Mouse (Mus musculus): ENCODE measurements around the gene Rab22a. TPM values are rescaled to one million over a fixed set of nuclear protein-coding genes. Genes with fewer than 3 reads are reported as not detected.

The Rab22a gene
- total and polyA plus RNA-seq, 3 experiments, result 5.9 to 16.9 (median 9.3) TPM

DNA sequence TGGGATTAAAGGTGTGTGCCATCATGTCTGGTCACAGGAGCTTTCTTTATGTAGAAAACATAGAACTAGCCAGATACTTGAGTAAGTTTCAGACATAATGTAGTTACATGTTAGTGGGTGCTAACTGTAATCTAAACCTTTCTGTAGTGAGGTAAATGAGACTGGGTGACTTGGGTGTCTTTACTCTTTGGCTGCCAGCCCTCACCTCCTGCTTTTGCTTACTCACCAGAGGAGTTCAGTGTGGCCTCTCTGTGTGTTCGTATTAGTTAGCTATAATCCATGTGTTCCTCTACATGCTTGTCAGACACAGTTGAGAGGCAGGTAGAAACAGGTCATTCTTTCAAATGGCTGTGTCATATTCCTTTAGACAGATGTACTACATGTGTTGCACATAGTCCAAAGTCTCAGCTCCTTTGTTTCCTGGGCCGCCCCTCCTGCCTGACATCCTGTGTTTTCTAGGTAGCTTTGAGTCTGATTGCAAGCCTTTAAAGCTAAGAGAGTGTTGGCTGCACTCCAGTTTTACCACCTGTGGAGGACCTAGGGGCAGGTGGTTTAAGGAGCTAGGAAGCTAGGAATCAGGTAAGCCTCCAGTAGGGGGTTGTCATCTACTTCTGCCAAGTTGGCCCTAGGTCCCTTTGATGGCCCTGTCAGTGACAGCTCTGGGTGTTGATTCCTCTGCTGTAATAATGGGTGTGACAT, 89.5 kb downstream of the Rab22a start:
- in situ Hi-C loops (cut with MboI; ENCODE audit: low pct_ligation_motif_present, low pct_unique_long_range_greater_than_20kb, low sequenced_read_pairs) (no loop called here), dilution Hi-C loops (cut with MboI; ENCODE audit: extremely low pct_ligation_motif_present, extremely low pct_unique_long_range_greater_than_20kb, low sequenced_read_pairs) (no loop called here)
- no peaks in the 10 kb centered on the region for H3K9me3 ChIP-seq (replicated peaks; ENCODE audit: low read length)
- peaks cover 3 to 4% of the 10 kb centered on the region in 2 experiments for H3K4me1 ChIP-seq (ENCODE audit: control insufficient read depth in 1 of 2, insufficient read depth in 2 of 2)
- H3K9ac ChIP-seq (ENCODE audit: insufficient read depth, low read depth), result no peak overlapping the region
- H3K27ac ChIP-seq (ENCODE audit: insufficient read depth, low read depth), result no peak overlapping the region
- no peak overlapping the region for H3K4me3 ChIP-seq (replicated peaks in 1 of 3; ENCODE audit: low read depth in 2 of 3, low read length in 2 of 3, poor library complexity in 1 of 3)
- no peaks in the 10 kb centered on the region for H3K27me3 ChIP-seq (replicated peaks)
- TF ChIP-seq CHD2 (IDR thresholded peaks at IDR 0.05; ENCODE audit: low read length) (no peak), ELF1 (IDR thresholded peaks at IDR 0.05; ENCODE audit: low read depth, low read length) (no peak), EP300 (IDR thresholded peaks at IDR 0.05; ENCODE audit: low read length) (no peak), UBTF (IDR thresholded peaks at IDR 0.05; ENCODE audit: low read depth, low read length) (no peak), RAD21 (IDR thresholded peaks at IDR 0.05; ENCODE audit: low read depth, low read length) (no peak), USF1 (IDR thresholded peaks at IDR 0.05; ENCODE audit: low read depth, low read length) (no peak), BHLHE40 (IDR thresholded peaks at IDR 0.05; ENCODE audit: low read depth, low read length) (no peak)
- H3K79me2 ChIP-seq (replicated peaks; ENCODE audit: control insufficient read depth, extremely low read depth, insufficient read depth, poor library complexity, severe bottlenecking), result peaks cover 19% of the 10 kb centered on the region
- DNase-seq (ENCODE audit: extremely low read depth), result no peak
- peaks cover 5 to 41% of the 10 kb centered on the region in 2 experiments for H3K36me3 ChIP-seq (replicated peaks in 1 of 2; ENCODE audit: control insufficient read depth in 1 of 2, insufficient read depth in 1 of 2, low read length in 1 of 2)
- H3K4me2 ChIP-seq (ENCODE audit: insufficient read depth, low read depth, poor library complexity, severe bottlenecking), result no peak overlapping the region

DNA sequence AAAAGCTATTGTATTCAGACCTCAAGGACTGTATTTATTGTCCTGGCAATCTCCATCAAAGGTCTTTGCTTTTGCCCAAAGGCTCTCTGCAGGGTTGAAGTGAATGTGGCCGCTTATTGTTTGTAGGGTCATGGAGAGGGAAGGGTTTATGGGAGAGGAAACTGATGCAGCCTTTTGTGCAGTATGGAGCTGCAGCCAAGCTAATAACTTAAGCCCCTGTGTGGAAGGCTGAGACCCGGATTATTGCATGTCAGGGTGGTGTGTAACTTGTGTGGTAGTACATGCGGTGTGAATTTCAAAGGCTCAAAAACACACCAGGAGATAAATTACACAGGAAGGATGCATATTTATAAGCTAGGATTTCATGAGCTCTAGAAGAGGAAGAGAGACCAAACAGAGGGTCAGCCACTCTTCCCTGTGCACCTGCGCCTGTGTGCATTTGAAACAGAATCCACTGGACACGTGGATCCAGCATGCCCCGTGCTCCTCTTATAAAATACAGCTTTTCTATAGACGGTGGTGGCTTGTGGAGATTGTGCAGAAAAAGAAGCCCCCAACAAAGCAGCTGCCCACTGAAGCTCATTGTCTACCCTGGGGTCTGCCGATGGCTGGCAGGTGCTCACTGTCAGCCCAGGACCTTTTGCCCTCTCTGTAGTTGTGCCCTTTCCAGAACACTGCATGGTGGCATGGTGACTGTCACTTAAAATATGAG, 96.0 kb downstream of the Rab22a start:
- dilution Hi-C loops (cut with MboI; ENCODE audit: extremely low pct_ligation_motif_present, extremely low pct_unique_long_range_greater_than_20kb, low sequenced_read_pairs) (no loop called here), in situ Hi-C loops (cut with MboI; ENCODE audit: low pct_ligation_motif_present, low pct_unique_long_range_greater_than_20kb, low sequenced_read_pairs) (no loop called here)
- TF ChIP-seq ELF1 (IDR thresholded peaks at IDR 0.05; ENCODE audit: low read depth, low read length) (no peak), BHLHE40 (IDR thresholded peaks at IDR 0.05; ENCODE audit: low read depth, low read length) (no peak), POLR2A (IDR thresholded peaks at IDR 0.05; ENCODE audit: low read depth, low read length) (no peak), RCOR1 (conservative IDR thresholded peaks at IDR 0.05; ENCODE audit: low read depth, low read length) (no peak), TCF12 (IDR thresholded peaks at IDR 0.05; ENCODE audit: low read depth, low read length) (no peak), USF1 (IDR thresholded peaks at IDR 0.05; ENCODE audit: low read depth, low read length) (no peak), RAD21 (IDR thresholded peaks at IDR 0.05; ENCODE audit: low read depth, low read length) (no peak), USF2 (conservative IDR thresholded peaks at IDR 0.05; ENCODE audit: low read depth, low read length) (no peak), NELFE (IDR thresholded peaks at IDR 0.05; ENCODE audit: low read depth, low read length) (no peak), EP300 (IDR thresholded peaks at IDR 0.05; ENCODE audit: low read length) (no peak), SIN3A (IDR thresholded peaks at IDR 0.05; ENCODE audit: low read length) (no peak), SMC3 (IDR thresholded peaks at IDR 0.05; ENCODE audit: low read depth, low read length) (no peak), HCFC1 (IDR thresholded peaks at IDR 0.05; ENCODE audit: low read depth, low read length) (no peak), NRF1 (IDR thresholded peaks at IDR 0.05; ENCODE audit: low read depth, low read length) (no peak), JUN (IDR thresholded peaks at IDR 0.05; ENCODE audit: insufficient read depth, low read depth, low read length) (no peak), IRF4 (IDR thresholded peaks at IDR 0.05; ENCODE audit: low read depth, low read length) (no peak), E2F4 (IDR thresholded peaks at IDR 0.05; ENCODE audit: insufficient replicate concordance, low read depth, low read length) (no peak), GABPA (IDR thresholded peaks at IDR 0.05; ENCODE audit: insufficient replicate concordance, low read depth, low read length) (no peak)
- Histone ChIP-seq H3K27me3 (replicated peaks) (no peaks in the 10 kb centered on the region), H3K79me2 (replicated peaks; ENCODE audit: control insufficient read depth, extremely low read depth, insufficient read depth, poor library complexity, severe bottlenecking) (peaks cover 5% of the 10 kb centered on the region), H3K36me3 (replicated peaks in 1 of 2; ENCODE audit: control insufficient read depth in 1 of 2, insufficient read depth in 1 of 2, low read length in 1 of 2) (peaks cover 0 to 40% of the 10 kb centered on the region in 2 experiments), H3K4me2 (ENCODE audit: insufficient read depth, low read depth, poor library complexity, severe bottlenecking) (no peak overlapping the region), H3K9ac (ENCODE audit: insufficient read depth, low read depth) (no peak overlapping the region), H3K27ac (ENCODE audit: insufficient read depth, low read depth) (no peak overlapping the region), H3K9me3 (replicated peaks; ENCODE audit: low read length) (no peaks in the 10 kb centered on the region), H3K4me3 (replicated peaks in 1 of 3; ENCODE audit: low read depth in 2 of 3, low read length in 2 of 3, poor library complexity in 1 of 3) (no peak overlapping the region), H3K4me1 (ENCODE audit: control insufficient read depth in 1 of 2, insufficient read depth in 2 of 2) (peaks cover 0 to 10% of the 10 kb centered on the region in 2 experiments; a peak in 2 of 4 replicates)
- DNase-seq (ENCODE audit: extremely low read depth), result no peak
